Mouse (Mus musculus) left cerebral cortex, postnatal 25 days (tissue): Measurements from ENCODE around the gene Zbtb16. TPM values are rescaled to one million over a fixed set of nuclear protein-coding genes. Genes with fewer than 3 reads are reported as not detected.
A peak's percentile ranks its signal among the peaks of the same experiment; 100 is the strongest.

Experiments
- DNase-seq, 2 experiments: peaks; one replicate each; pipeline ENCODE4 v3.0.0; 2022; ENCODE audit warnings: low spot score in 2 of 2, mixed read lengths in 1 of 2
- intact Hi-C: fragments of 180-260 bp; cut with DNase I; formaldehyde crosslinking; loops from one replicate; pipeline ENCODE4 v1.15.1; 2025
- total RNA-seq, 2 experiments: library from RNA; stranded (reverse); gene quantifications; 2 replicates each; pipeline ENCODE4 v1.2.3; 2021

The Zbtb16 gene
- total RNA-seq = 10 to 100 TPM; 71.7 to 73.7 TPM

DNA sequence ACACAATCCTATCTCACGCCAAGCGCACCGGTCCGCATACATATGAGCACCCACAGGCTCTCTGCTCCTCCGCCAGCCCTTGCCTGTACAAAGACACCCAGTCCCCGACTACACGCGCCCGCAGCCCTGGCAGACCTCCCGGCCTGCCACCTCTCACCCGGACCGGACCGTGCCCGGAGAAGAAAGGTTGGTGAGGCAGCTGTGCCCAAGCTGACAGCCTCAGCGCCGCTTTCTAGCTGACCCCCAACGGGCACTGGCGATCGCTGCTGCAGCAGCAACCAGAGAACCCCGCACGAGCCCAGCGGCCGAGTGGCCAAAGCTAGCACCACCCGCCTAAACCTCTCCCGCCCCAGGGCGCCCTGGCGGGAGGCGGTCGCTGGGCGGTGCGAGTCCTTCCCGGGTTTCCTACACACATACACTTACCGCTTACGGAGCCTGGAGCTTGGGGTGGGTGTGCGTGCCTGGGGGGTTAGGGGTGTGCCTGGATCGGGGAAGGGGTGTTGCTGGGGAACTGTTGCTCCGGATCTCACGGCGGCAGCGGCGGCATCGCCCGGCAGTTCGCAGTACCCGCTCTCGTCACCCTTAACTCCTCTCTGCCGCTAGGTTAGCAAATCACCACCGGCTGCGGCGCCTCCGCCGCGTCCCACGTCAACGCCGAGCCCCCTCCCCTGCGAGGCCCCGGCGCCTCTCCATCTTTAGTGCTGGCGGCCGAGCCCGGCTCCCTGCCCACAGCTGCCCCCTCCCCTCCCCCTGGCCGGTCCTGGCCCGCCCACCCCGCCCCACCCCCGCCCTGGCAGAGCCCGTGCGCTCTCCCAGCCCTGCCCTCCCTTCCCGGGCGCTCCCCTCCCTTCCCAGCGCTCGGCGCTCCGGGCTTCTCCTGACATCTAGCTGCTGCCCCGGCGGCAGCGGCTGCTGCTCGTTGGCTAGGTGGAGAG is at the start of gene Zbtb16:
TSS of gene Zbtb16 (minus strand) at position 592 of the 935 bp plus-strand sequence.
- intact Hi-C loops = loop anchor here (1.0 to 5.0 kb wide), 3 partner anchors 99 to 159 kb away; no protein-coding TSS in a partner anchor
- peak; percentile 85 for DNase-seq

DNA sequence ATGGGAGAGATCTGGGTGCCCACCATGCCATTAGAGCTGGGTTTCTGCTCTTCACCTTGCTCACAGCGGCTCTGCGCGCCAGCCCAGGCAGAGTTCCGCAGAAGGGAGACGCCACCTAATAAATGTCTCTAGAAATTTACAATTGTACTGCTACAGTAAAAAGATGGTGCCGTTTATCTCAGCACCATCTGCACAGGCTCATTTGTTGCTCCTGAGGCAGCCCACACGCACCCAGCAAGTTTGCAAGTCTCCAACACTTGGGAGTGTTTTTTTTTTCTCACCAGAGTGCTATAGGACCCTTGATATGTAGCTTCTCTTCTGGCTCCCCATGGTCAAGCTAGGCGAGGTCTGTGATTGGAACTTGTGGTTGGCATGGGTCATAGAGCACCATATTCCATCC is 36.9 kb upstream of the Zbtb16 start:
- intact Hi-C loops = no loop called here
- peak; percentile 22 to 63 for DNase-seq

DNA sequence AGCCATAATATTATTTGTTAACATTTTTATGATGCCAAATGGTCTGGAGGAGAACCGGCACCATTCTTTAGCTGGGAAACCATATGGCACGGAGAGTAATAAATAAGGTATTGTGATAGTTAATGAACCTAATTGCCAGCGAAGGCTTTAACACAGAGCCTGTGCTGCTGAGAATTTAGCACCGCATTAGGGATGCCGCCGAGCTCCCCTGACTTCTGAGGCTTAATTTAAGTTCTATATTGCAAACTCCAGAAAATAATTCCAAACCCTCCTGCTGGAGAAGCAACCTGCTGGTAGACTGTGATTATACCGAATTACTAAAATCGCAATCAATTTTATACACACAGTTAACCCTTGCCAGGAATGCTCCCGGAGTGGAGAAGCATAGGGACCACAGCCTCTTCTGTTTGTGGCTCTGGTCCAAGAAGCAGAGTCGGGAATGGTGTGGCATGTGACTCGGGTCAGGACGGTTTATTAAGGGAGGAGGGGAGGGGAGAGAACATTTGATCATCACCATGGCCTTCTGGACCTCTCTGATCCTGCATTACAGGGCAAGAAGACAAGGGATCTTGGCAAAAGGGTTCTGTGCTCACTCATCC is 30.6 kb upstream of the Zbtb16 start:
- DNase-seq = no peak
- intact Hi-C loops = no loop called here

DNA sequence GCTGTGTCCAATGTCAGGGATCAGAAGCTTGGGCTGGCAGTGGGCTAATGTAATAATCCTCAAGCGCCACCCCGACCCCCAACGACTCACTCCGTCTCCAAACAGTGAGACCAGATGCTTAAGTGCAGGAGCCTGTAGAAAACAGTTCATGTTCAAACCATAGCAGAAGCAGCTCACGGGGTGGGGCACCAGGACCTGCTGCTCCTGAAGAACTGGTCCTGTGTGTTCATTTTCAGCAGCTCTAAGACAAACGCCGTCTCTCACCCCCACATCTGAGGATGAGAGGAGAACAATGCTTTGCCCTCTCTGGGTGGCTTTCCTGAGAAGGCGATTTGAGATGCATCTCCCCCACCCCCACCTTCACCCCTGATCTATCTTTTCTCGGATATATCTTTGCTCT is 29.2 kb upstream of the Zbtb16 start:
- no peak for DNase-seq
- intact Hi-C loops = no loop called here

DNA sequence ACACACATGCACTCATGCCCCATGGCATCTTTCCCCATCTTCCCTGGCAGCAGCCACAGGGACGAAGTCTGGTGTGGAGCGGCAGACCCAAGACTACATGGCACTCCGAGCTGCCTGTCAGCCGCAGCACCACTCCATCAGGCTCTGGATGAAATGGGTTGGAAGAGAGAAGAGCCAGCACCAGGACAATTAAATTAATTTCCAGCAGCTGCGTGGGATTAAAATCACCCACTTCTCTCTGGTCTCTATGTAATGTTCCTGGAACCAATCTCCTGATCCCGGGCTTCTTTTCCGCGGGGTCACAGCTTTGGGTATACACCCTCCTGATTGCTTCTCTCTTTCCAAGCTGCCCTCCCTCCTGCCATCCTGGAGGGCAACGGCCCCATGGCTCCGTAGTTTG is 25.5 kb upstream of the Zbtb16 start:
- intact Hi-C loops = no loop called here
- no peak for DNase-seq

DNA sequence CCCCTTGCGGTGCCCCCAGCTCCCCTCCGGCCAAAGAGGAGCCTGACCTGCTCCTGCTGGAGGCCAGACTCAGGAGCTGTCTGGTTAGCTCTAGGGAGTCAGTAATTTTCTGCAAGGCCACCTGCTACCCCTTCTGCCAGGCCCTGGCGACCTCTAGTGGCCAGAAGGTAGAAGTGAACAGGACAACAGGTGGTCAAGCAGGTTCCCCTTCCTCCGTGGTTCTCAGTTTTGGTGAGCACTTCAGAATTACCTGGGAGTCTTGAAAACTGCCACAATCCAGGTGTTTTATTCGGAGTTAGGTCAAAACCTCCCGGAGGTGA is 24.5 kb upstream of the Zbtb16 start:
- intact Hi-C loops = loop anchor here (1.0 kb wide), 1 partner anchor 214 kb away; no protein-coding TSS in a partner anchor
- DNase-seq = peak; percentile 73 to 75

DNA sequence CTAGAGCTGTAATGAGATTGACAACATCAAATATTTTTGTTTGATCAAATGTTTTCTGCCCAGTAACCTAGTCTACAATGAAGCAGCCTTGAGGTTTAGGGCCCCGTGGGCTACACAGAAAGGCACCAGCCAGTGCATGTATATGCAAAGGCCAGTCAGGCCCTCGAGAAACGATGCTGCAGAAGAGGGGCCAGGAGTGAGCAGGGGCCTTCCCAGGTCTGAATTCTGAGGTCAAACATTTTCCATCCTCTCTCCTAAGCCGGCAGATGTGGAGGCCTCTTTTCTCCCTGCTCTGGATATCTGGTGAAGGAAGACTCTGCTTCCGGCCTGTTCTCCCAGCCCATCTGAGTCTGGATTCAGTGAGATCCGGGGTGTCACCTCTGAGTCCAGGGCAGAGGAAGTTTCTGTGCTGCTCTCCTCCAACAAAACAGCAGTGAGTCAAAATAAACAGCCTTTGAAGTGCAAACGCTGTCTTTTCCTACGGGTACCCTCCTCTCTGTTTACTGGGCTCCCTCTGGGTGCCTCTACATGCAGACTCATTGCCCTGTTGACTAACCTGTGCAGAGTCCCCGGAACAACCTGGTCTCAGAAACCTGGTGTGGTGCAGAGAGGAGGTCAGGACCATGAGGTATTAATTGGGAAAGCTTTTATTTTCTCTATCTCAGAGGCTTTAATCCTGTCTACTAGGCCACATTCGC is 24.0 kb upstream of the Zbtb16 start:
- DNase-seq = no peak
- intact Hi-C loops = loop anchor here (1.0 kb wide), 1 partner anchor 214 kb away; no protein-coding TSS in a partner anchor

DNA sequence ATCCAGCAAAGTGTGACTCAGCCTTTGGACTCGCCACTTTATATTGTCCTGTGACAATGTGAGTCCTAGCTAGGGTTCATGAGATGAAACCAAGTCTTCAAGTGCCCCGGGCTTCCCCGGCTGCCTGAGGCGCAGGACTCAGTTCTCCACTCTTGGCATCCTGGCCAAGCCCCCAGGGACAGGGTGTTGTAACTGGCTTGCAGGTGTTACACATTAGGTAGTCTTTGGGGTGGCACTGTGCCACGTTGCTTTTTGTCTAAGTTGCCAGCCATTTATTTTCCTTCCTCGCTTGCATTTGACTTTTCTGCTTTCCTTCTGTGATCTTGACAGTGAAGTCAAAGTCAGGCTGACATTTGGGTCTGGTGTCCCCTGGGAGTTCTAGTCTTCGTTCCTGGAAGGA is 21.9 kb upstream of the Zbtb16 start:
- no peak for DNase-seq
- intact Hi-C loops = no loop called here

DNA sequence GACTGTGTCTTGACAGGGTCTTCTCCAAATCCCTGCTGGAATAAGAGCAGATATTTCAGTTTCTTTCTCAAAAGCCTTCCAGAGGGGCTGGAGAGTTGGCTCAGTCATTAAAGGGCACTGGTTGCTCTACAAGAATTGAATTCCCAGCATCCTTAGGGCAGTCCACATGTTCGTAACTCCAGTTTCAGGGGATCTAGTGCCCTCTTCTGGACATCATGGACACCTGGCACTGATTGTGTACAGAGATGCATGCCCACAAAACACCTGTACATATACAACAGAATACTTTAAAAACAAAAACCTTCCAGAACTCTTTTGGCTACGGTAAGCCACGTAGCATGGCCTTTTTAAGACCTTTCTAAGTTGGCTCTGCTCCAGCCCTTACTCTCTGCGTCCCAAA is 20.2 kb upstream of the Zbtb16 start:
- no peak for DNase-seq
- intact Hi-C loops = no loop called here

DNA sequence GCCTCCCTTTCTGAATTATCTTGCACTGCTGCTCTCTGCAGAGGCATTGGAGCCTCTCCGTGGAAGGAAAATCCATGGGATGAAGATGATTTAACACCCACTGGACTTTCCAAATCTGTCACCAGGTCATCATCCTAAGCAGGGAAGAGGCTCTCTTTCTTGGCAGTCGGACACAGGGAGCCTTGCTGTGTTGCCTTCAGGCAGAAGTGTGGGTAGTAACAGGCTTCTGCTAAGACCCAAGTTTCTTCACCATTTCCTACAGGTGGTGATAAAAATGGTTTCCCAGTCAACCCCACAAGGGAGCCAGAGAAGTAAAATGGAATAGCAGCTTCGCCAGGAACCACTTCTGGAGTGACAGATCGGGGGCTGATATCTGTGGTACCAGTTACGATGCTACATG is 13.5 kb upstream of the Zbtb16 start:
- intact Hi-C loops = no loop called here
- no peak for DNase-seq

DNA sequence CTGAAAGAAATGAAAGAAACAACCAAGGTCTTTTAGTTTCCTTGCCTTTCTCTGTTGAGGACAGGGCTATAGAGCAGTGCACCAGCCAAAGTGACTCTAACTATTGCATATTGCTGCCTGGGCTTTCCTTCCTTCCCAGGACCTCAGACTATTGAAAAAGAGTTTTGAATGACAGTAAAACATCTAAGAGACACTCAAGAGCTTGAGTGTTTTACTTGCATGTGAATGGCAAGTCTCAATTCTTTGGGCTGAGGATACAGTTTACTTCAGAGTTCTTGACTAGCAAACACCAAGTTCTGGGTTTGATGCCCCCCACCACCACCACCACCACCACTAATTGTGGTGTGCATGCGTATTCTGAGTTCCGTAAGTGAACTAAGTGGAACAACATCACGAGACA is 3.5 kb upstream of the Zbtb16 start:
- intact Hi-C loops = loop anchor here (2.0 to 5.0 kb wide), 3 partner anchors 117 to 193 kb away; no protein-coding TSS in a partner anchor
- DNase-seq = no peak

DNA sequence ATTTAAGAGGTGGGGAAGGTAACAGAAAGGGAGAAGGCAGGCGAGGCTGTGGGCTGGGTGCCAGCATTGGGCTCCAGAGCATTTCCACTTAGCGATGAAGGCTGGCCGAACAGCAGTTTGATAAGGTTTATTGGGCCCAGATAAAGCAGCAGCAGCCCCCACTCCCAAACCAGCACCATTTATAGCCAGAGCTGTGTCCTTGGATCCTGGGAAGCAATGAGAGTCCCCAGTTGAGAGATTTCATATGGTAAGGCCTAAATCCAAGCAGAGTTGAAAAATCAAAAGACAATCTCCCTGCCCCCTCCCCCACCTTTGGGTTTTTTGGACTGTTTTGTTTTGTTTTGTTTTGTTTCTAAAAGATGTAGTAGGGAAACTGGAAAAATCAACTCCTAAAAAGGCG is 2.3 kb upstream of the Zbtb16 start:
- DNase-seq = no peak
- intact Hi-C loops = loop anchor here (2.0 to 5.0 kb wide), 3 partner anchors 116 to 192 kb away; no protein-coding TSS in a partner anchor

DNA sequence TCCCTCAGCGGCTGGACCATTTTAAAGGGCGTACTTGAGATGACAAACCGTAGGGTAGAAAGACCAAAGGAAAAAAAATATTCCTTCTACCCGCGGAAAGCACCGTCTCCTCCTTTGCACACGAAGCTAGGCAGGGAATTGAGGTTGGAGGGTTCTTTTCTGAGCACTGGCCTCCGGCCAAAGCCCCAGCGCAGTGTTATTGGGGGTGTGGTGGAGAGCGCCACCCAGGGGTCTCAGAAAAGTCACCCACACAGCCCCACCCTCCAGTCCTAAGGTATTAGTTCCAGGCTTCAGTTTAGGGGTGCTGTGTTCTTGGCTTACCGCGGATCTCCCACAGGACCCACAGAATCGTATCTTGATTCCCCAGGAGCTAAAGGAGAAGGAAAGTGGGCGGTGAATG is 1.2 kb upstream of the Zbtb16 start:
- intact Hi-C loops = loop anchor here (5.0 kb wide), 2 partner anchors 115 to 160 kb away; no protein-coding TSS in a partner anchor
- DNase-seq = no peak

DNA sequence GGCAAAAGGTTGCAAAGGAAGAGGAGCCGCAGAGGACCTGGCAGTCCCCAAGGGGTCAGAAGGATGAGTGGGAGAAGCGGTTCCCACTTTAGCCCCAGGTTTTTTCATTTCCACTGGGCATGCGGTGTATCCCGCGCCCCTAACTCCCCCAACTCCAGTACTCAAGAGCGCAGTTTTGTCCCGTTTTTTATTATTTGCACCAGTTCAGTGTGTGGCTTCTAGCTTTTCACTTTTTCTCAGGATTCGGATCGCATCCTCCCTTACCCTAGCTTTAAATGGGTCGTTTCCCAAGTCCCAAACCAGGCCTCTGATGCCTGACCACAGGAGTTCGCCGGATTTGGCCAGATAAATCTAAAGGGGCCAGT is 526 bp upstream of the Zbtb16 start:
- intact Hi-C loops = loop anchor here (1.0 to 5.0 kb wide), 3 partner anchors 99 to 159 kb away; no protein-coding TSS in a partner anchor

DNA sequence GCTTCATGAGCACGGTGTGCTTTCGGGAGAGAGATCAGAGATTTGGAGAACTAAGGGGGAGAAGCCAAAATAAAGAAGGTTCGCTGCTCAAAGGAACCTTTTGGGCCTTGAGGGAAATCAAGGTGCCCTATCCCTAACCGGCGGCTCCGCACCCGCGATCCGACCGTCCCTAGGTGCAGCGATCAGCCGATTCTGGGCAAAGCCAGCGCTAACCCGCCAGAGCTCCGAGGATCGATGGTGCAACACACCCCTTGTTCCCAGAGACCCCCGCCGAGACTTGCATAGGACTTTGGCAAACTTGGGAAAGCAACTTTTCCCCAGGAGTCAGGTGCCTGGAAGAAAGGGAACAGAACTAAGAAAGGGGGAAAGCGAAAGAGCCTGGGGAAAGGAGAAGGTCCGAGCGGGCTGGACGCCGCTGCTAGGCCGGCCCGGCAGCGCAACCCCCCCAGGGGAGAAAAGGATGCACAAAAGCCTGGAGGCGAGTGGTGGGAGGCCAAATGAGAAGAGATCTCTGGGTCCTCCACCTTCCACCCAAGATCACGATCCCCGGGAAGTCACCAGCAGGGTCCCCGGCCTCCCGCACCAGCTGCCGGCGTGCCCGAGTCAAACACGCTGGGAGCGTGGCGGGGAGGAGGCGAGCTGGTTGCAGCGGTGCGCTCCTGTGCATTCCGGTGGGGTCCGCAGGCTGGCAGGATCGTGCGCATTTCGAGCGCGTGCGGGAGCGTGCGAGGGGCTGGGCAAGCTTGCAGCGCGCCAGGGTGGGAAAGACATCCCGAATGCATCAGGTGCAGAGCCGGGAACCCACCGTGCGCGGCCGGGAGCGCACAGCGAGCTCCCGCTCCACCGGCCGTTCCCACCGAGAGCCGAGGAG is 1.2 kb downstream of the Zbtb16 start:
- intact Hi-C loops = loop anchor here (5.0 kb wide), 2 partner anchors 112 to 157 kb away; no protein-coding TSS in a partner anchor
- DNase-seq = peak in 1 of 2 experiments; percentile 59

More for the DNA sequence above, 526 bp upstream of the Zbtb16 start:
- no peak for DNase-seq

DNA sequence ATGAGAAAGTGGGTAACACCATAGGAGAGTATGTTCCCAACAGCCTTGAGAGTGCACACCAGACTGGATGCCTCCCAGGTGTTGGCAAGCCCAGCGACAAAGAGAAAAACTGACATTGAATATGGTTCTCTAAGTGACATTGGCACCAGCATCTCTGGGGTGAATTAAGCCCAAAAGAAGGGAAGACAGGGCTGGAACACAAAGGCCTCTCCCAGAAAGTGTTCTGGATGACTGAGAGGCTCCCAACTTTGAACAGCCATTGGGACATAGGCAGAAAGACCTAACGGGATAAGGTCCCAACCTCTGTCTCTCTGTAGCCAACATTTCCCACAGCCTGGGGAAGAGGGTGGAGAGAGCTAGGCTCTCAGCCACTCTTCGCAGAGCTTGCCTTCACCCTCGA is 2.0 kb downstream of the Zbtb16 start:
- no peak for DNase-seq
- intact Hi-C loops = no loop called here

DNA sequence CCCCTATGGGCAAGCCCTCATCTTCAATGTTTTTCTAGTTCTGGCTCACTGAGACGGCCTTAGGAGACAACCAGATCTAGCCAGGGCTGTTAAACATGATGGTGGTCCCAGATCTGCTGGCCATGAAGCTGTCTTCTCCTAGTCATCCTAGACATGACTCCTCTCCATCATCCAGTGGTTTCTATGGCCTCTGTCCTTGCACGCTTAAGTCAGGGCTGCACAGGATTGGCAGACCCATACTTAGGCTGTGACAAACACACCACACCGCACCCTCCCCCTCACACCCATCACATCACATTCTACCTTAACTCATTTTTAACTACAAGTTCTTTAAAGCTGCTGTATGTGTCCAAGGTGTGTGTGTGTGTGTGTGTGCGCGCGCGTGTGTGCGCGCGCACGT is 2.5 kb downstream of the Zbtb16 start:
- DNase-seq = no peak
- intact Hi-C loops = no loop called here

DNA sequence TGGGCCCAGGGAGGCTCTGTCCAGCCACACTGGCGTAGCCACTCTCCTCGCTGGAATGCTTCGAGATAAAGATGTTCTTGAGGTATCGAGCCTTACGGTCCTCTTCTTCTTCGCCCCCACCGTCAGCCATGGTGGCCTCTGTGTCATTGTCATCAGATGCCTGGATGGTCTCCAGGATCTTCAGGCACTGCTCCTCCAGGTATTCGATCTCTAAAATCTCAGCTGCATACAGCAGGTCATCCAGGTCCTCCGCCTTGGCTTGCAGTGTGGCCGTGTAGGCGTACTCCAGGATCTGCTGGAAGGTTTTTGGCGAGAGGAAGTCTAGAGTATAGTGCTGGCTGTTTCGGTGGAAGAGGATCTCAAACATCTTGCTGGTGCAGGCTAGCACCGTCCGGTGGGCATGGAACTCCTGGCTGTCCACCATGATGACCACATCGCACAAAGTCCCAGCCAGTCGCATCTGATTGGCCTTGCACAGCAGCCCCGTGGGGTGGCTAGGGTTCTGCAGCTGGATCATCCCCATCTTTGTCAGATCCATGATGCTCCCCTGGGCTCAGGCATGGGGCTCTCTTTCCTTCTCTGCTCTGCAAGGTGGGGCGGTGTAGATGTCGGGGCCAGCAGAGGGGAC is 3.4 kb downstream of the Zbtb16 start:
- no peak for DNase-seq
- intact Hi-C loops = no loop called here
